Mouse (Mus musculus) liver, adult 2 months (tissue): ENCODE data around the gene Slc39a9. TPM values are rescaled to one million over a fixed set of nuclear protein-coding genes. Genes with fewer than 3 reads are reported as not detected.

Experiments used
- DNase-seq: peaks from one replicate; pipeline ENCODE4 v3.0.0-alpha.2; 2011; ENCODE audit warnings: low read depth, low spot score; ENCODE audit errors: extremely low read depth
- H3K27ac ChIP-seq: fragments of 200-500 bp; replicated peaks from 2 replicates; pipeline ENCODE4 v1.5.1; 2012; ENCODE audit warnings: low read depth, mild to moderate bottlenecking, control low read depth, inconsistent platforms, low read length; ENCODE audit not compliant: insufficient read depth
- H3K27me3 ChIP-seq: fragments of 200-500 bp; 2 replicates; pipeline ENCODE4 v1.6.1; 2012; ENCODE audit warnings: mild to moderate bottlenecking, moderate library complexity, low read length, inconsistent platforms; ENCODE audit not compliant: control insufficient read depth, insufficient read depth
- H3K36me3 ChIP-seq: fragments of 200-500 bp; 2 replicates; pipeline ENCODE4 v1.6.1; 2012; ENCODE audit warnings: low read length, inconsistent platforms; ENCODE audit not compliant: control insufficient read depth, insufficient read depth
- H3K4me1 ChIP-seq: fragments of 200-500 bp; 2 replicates; pipeline ENCODE4 v1.6.1; 2011; ENCODE audit warnings: low read length; ENCODE audit not compliant: control insufficient read depth, insufficient read depth
- H3K4me3 ChIP-seq: fragments of 200-500 bp; 2 replicates; pipeline ENCODE4 v1.5.1; 2011; ENCODE audit warnings: low read depth, mild to moderate bottlenecking, control low read depth, low read length, moderate library complexity; ENCODE audit not compliant: insufficient read depth
- H3K79me2 ChIP-seq: fragments of 200-500 bp; 2 replicates; pipeline ENCODE4 v1.6.1; 2012; ENCODE audit warnings: inconsistent platforms, mild to moderate bottlenecking, low read length, moderate library complexity; ENCODE audit not compliant: control insufficient read depth, insufficient read depth
- H3K9ac ChIP-seq: fragments of 200-500 bp; 2 replicates; pipeline ENCODE4 v1.6.1; 2012; ENCODE audit warnings: low read depth, mild to moderate bottlenecking, control low read depth, inconsistent platforms, low read length
- CTCF ChIP-seq: fragments of 200-500 bp; IDR thresholded peaks from 2 replicates; pipeline ENCODE4 v1.5.1; 2011; ENCODE audit warnings: low read depth, low read length, control low read depth
- POLR2A ChIP-seq: fragments of 200-500 bp; IDR thresholded peaks from 2 replicates; pipeline ENCODE4 v1.6.1; 2011; ENCODE audit warnings: low read length, control low read depth; ENCODE audit not compliant: insufficient read depth; ENCODE audit errors: extremely low read depth
- WGBS: fragments of 180-500 bp; shearing (Covaris S2); methylation state at CpG from one replicate; pipeline ENCODE4 v1.1.7; 2018; 5-methylcytosine and 5-hydroxymethylcytosine counted together
- polyA plus RNA-seq: library from polyadenylated mRNA; depleted of rRNA; stranded (reverse); fragments of >200 nt; gene quantifications from 2 replicates; pipeline ENCODE4 v1.2.3, GENCODE M21; 2012
- total RNA-seq: library from RNA; depleted of rRNA; stranded (reverse); fragments of >200 nt; gene quantifications from 2 replicates; pipeline ENCODE4 v1.2.3, GENCODE M21; 2014

The Slc39a9 gene
- total and polyA plus RNA-seq, 2 experiments: 20.8 to 51.4 TPM

DNA sequence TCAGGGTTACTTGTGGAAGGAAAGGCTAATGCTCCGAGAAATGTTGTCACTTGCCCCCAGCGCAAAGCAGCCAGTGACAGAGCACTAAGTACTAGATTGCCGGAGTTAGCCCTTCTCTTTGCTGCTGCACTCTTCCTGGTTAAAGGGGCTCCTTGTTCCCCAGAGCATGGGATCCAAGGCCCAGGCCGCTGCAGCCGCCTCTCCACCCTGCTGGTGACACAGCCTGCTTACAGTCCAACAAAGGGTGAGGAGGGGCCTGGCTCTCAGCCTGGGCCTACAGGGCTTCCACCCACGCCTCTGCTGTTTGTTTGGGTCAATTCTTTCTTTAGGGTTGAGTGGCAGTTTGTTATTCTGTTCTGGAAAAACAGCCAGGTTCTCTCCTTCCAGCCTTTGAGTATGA, 44.9 kb upstream of the Slc39a9 start:
- H3K36me3 ChIP-seq: no peaks in the 10 kb centered on the region
- no peak for DNase-seq
- no peak overlapping the region for H3K4me3 ChIP-seq
- no peaks in the 10 kb centered on the region for H3K27me3 ChIP-seq
- no peak overlapping the region for H3K9ac ChIP-seq
- TF ChIP-seq CTCF: no peak
- no peak for TF ChIP-seq POLR2A
- 34% methylated on average over 6 of the region's 6 CpGs for WGBS
- H3K4me1 ChIP-seq: 0 out of 2 replicates have a peak, but pooled peaks cover 3% of the 10 kb centered on the region
- H3K79me2 ChIP-seq: no peaks in the 10 kb centered on the region
- H3K27ac ChIP-seq: no peak overlapping the region

DNA sequence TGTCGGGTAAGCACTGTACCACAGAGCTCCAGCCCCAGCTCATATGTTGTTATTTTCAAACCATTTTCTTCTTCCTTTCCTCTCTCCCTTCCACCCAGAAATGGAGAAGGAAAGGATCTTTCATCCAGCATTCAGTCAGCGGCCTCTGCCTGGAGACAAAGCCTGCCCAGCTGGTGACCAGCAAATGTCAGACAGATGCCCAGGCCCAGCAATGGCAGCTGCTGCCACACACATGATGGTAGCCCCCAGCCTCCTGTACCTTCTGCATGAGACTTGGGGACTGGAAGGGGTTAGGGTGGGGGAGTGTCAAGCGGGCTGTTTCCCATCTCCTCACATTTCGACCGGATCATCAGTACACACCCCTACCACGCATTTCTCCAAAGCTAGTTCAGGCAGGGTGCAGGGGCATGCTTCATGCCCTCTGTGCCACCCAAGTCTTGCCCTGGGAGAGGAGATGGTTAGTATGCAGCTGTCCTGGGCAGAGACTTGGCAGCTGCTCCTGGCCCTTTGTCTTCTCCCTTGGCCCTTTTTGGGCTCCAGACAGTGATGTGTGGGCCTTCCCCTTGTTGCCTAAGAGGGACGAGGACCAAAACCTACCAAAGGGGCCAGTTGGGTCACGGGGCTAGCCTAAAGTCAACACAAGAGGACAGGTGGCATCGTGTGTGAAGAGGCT, 42.0 kb upstream of the Slc39a9 start:
- no peaks in the 10 kb centered on the region for H3K36me3 ChIP-seq
- H3K79me2 ChIP-seq: no peaks in the 10 kb centered on the region
- no peaks in the 10 kb centered on the region for H3K27me3 ChIP-seq
- 0 out of 2 replicates have a peak, but pooled peaks cover 5% of the 10 kb centered on the region for H3K4me1 ChIP-seq
- 76% methylated on average over 9 of the region's 9 CpGs for WGBS
- no peak overlapping the region for H3K4me3 ChIP-seq
- DNase-seq: no peak
- H3K27ac ChIP-seq: no peak overlapping the region
- TF ChIP-seq CTCF (no peak), POLR2A (no peak)
- H3K9ac ChIP-seq: no peak overlapping the region

DNA sequence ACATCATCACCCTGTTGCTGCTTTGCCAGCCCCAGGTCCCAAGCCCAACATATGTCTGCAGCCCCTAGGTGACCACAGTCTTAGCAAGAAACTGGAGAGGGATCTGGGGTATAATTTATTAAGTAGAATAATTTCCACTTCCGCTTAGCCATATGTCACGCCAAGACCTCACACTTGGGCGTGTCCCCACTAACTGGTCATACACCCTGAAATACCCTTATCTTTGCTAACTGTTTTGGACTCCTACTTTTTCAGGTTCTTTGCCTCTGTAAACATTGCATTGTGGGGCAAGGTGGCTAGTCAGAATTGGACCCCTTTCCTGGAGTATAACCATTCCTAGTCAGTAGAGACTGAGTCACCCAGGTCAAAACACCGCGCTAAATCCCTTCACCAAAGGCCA, 41.3 kb upstream of the Slc39a9 start:
- H3K4me1 ChIP-seq: 0 out of 2 replicates have a peak, but pooled peaks cover 5% of the 10 kb centered on the region
- H3K4me3 ChIP-seq: no peak overlapping the region
- no peaks in the 10 kb centered on the region for H3K79me2 ChIP-seq
- WGBS: 92% methylated on average over 5 of the region's 5 CpGs
- no peak overlapping the region for H3K27ac ChIP-seq
- no peak overlapping the region for H3K9ac ChIP-seq
- no peak for TF ChIP-seq CTCF
- TF ChIP-seq POLR2A: no peak
- no peaks in the 10 kb centered on the region for H3K36me3 ChIP-seq
- no peak for DNase-seq
- H3K27me3 ChIP-seq: no peaks in the 10 kb centered on the region

DNA sequence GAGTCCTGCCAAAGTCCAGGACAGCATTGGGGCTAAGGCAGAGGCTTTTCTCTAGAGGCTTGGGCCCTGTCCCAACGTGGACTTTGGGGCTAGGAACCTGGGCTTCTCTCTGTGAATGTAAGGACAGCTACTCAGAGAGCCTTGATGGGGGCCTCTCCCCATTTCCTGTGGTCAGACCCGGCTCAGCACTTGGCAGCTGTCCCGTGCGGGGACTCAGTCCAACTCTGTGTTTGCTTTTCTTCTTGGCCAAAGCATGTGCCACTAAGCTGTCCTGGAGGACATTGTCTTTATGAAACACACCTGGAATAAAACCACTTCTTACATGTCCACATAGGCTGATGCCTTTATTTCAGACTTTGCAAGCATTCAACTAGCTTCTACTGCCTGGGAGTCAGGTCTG, 40.1 kb upstream of the Slc39a9 start:
- peak; percentile 34 for DNase-seq
- WGBS: 3% methylated on average over 4 of the region's 4 CpGs
- H3K36me3 ChIP-seq: no peaks in the 10 kb centered on the region
- no peak overlapping the region for H3K9ac ChIP-seq
- no peak overlapping the region for H3K27ac ChIP-seq
- TF ChIP-seq POLR2A: no peak
- TF ChIP-seq CTCF: no peak
- H3K4me3 ChIP-seq: no peak overlapping the region
- H3K27me3 ChIP-seq: no peaks in the 10 kb centered on the region
- no peaks in the 10 kb centered on the region for H3K79me2 ChIP-seq
- 0 out of 2 replicates have a peak, but pooled peaks cover 5% of the 10 kb centered on the region for H3K4me1 ChIP-seq

DNA sequence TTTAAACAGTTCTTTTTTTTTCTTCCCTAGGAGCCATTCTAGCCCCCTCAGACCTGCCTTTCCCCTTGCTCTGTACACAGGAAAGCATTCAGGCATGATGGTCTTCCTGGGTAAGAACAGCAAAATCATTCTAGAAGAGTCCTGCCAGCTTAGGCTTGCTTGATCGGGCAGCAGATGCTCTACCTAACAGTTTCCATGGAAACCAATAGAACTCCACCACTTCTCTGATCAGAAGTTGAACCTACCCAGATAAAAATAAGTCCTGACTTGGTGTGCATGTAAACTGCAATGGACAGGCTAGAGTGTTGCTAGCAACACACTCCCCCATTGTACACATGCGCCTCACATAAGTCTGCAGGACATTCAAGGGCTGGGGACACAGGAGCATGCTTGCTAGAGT, 39.5 kb upstream of the Slc39a9 start:
- no peak overlapping the region for H3K27ac ChIP-seq
- no peak overlapping the region for H3K4me3 ChIP-seq
- H3K9ac ChIP-seq: no peak overlapping the region
- H3K4me1 ChIP-seq: 0 out of 2 replicates have a peak, but pooled peaks cover 5% of the 10 kb centered on the region
- TF ChIP-seq CTCF: no peak
- TF ChIP-seq POLR2A: no peak
- DNase-seq: no peak
- H3K79me2 ChIP-seq: no peaks in the 10 kb centered on the region
- WGBS: 94% methylated on average over 2 of the region's 2 CpGs
- no peaks in the 10 kb centered on the region for H3K36me3 ChIP-seq
- H3K27me3 ChIP-seq: no peaks in the 10 kb centered on the region

DNA sequence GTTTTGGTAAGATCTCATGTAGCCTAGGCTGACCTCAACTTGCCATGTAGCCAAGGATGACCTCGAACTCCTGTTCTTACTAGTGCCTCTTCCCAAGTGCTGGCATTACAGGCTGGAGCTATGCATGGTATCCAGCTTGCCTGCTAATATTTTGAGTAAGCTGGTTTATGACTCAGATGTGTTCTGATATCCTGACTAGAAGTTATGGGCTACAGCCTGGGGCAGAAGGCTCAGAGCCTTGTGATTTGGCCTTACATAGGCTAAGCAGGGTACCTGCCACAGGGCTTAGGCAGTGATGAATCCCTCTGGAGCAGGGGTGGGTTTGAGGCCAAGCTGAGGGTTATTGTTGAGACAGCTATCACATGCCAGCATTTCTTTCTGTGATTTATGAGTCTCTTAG, 35.1 kb upstream of the Slc39a9 start:
- Histone ChIP-seq H3K36me3 (no peaks in the 10 kb centered on the region), H3K9ac (no peak overlapping the region), H3K27ac (no peak overlapping the region), H3K4me1 (0 out of 2 replicates have a peak, but pooled peaks cover 2% of the 10 kb centered on the region), H3K79me2 (no peaks in the 10 kb centered on the region), H3K27me3 (no peaks in the 10 kb centered on the region), H3K4me3 (no peak overlapping the region)
- DNase-seq: no peak
- TF ChIP-seq CTCF (no peak), POLR2A (no peak)
- 86% methylated on average over 1 of the region's 1 CpGs for WGBS
